ENCODE assay signal across 17 mouse cellular contexts in genomic region chr13:70515004-70515403, GRCm38 (mm10).
"Had no signal": no experiment of that assay in that cellular context is flagged by ENCODE, and none has a peak within 500 bp of the region (broad histone marks: within the 10 kb centered on the region; RNA-seq: fewer than 3 reads in every experiment).

No protein-coding gene starts in this region.

- ATAC-seq: liver, postnatal 0 days; lung, postnatal 0 days; midbrain, embryonic 15.5 days had no signal

- H3K9ac ChIP-seq: liver, embryonic 13.5 days; liver, embryonic 15.5 days; liver, postnatal 0 days; lung, embryonic 15.5 days; midbrain, embryonic 15.5 days; neural tube, embryonic 12.5 days had no signal

- H3K9me3 ChIP-seq: liver, embryonic 13.5 days; liver, embryonic 15.5 days; lung, embryonic 15.5 days; midbrain, embryonic 15.5 days; neural tube, embryonic 12.5 days had no signal

- H3K4me2 ChIP-seq: liver, embryonic 13.5 days; liver, embryonic 15.5 days; lung, embryonic 15.5 days; midbrain, embryonic 15.5 days; neural tube, embryonic 12.5 days had no signal

- H3K36me3 ChIP-seq: liver, embryonic 13.5 days; liver, embryonic 15.5 days; lung, embryonic 15.5 days; midbrain, embryonic 15.5 days; neural tube, embryonic 12.5 days had no signal

- H3K27me3 ChIP-seq: liver, embryonic 13.5 days; liver, embryonic 15.5 days; lung, embryonic 15.5 days; megakaryocyte, embryonic 14.5 days; midbrain, embryonic 15.5 days; neural tube, embryonic 12.5 days had no signal

- H3K4me3 ChIP-seq: liver, embryonic 13.5 days; liver, embryonic 15.5 days; lung, embryonic 15.5 days; megakaryocyte, embryonic 14.5 days; midbrain, embryonic 15.5 days; neural tube, embryonic 12.5 days had no signal

- DNase-seq: liver, embryonic 13.5 days; liver, postnatal 0 days; lung, adult 2 months; lung, postnatal 14 days; lung, postnatal 36 days; right cerebral cortex, postnatal 14 days; spleen, adult 18-20 months; thymus, adult 18-20 months; thymus, postnatal 14 days; thymus, postnatal 36 days had no signal

- H3K4me1 ChIP-seq: liver, embryonic 13.5 days; liver, embryonic 15.5 days; lung, embryonic 15.5 days; megakaryocyte, embryonic 14.5 days; neural tube, embryonic 12.5 days had no signal

- H3K27ac ChIP-seq: liver, embryonic 13.5 days; liver, embryonic 15.5 days; lung, embryonic 15.5 days; macrophage; midbrain, embryonic 15.5 days; neural tube, embryonic 12.5 days had no signal
